Mouse (Mus musculus) forelimb bud, embryonic 11.5 days (tissue): Measurements from ENCODE around the gene Mapk3.
A peak's percentile ranks its signal among the peaks of the same experiment; 100 is the strongest.

Source experiments
- DNase-seq: peaks from one replicate; pipeline ENCODE4 v3.0.0-alpha.2; 2012; ENCODE audit warnings: low read depth, low spot score

The Mapk3 gene

GRCm38 (mm10) chr7:126802134-126802889 lies 42.9 kb downstream of the Mapk3 start:
- DNase-seq: no peak

DNA sequence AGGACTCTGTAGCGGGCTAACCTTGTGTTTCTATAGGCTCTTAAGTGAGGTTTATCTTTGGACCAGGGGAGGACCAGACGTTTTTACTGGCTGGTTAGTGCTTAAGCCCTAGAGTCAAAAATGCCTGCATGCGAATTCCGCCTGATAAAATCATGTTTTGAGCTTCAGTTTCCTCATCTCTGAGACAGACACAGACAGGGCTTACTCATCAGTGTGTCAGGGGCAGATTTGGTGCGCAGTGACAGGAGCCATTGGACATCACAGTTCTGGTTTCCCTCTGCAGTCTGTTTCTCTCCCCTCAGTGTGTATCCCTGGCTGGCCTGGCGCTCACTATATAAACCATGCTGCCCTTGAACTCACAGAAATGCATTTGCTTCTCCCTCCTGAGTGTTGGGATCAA lies 43.8 kb downstream of the Mapk3 start:
- DNase-seq: no peak

- no peak for DNase-seq
Observed at GRCm38 (mm10) chr7:126803751-126804150, 44.4 kb downstream of the Mapk3 start.

DNA sequence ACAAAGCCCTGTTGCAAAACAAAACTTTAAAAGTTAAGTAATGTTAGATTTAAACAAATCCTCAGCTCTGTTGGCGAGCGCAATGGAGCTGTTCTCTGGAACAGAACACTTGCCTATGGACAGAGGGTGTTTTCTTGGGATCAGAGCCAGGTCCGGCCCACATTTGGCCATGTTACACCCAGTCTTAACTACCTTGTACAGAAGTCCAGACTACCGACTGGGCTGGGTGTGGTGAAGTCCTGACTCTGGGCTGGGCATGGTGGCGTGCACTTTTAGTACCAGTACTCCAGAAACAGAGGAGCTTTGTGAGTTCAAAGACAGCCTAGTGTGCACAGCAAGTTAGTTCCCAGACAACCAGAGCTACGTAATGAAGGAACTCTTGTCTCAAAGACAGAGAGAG lies 47.6 kb downstream of the Mapk3 start:
- no peak for DNase-seq

- no peak for DNase-seq
Observed at GRCm38 (mm10) chr7:126807405-126807804, 48.0 kb downstream of the Mapk3 start.

- DNase-seq: peak; percentile 85
Observed at GRCm38 (mm10) chr7:126808703-126809455, 49.5 kb downstream of the Mapk3 start.

GRCm38 (mm10) chr7:126809723-126810369 lies 50.4 kb downstream of the Mapk3 start:
- DNase-seq: no peak
